Mouse (Mus musculus): Measurements from ENCODE around the gene Olfr1166. TPM values are rescaled to one million over a fixed set of nuclear protein-coding genes. Genes with fewer than 3 reads are reported as not detected.

Gene Olfr1166
- not detected in 2 replicates for polyA plus RNA-seq (2012; ENCODE audit: low replicate concordance)

DNA sequence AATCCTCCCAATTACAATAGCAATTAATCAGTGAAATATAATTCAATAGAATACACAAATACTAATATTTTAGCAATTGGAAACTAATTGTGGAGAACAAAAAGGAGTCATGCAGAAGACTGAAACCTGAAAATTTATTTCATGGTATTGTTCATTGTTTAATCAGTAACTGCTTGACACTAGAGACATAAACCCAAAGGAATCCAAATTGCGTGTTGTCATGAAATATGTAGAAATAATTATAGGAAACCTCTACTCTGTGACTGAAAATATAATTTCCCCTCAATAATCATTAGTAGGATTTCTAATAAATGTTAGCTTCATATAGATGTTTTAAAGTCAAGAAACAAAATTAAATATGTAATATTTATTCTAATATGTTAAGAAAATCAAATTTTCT, at the start of gene Olfr1166:
Gene Olfr1166, minus strand, starts transcription at position 101 of the 400 bp plus-strand sequence.

DNA sequence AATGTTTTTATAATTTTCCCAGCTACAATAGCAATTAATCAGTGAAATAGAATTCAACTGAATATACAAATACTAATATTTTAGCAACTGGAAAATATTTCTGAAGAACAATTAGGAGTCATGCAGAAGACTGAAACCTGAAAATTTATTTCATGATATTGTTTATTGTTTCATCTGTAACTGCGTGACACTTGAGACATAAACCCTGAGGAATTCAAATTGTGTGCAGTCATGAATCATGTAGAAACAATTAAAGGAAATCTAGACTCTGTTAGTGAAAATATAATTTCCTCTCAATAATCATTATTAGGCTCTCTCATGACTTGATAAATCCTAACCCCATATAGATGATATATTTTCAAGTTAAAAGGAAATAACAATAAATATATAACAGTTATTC, 27.0 kb upstream of the Olfr1166 start, which contains the start of gene Olfr1167:
Gene Olfr1167, minus strand, starts transcription at position 101 of the 400 bp plus-strand sequence.

DNA sequence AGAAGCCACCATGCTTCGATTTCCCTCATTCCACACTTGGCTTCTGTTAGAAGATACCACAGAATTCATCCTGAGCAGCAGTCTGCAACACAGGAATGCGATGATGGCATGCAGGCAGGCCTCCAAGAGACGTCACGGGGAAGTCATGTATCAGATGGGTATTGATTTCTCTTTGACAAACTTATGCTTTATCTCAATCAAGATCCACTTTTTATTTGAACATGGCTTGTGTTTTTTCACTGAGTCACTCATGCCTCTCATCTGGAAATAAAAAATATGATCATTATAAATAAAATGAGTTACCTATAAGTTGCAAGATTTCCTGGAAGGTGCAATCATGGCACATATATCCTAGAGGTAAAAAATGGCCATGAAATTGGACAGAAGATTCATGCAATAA, 34.2 kb downstream of the Olfr1166 start, which contains the start of gene Olfr1164:
Gene Olfr1164, minus strand, starts transcription at position 101 of the 400 bp plus-strand sequence.

Other genes starting within 250 kb of the Olfr1166 start
- not detected in 2 replicates for gene Olfr1153, start 233.3 kb downstream of the Olfr1166 start, polyA plus RNA-seq (2012; ENCODE audit: low replicate concordance)
- not detected in 2 replicates for gene Olfr1154, start 223.1 kb downstream of the Olfr1166 start, polyA plus RNA-seq (2012; ENCODE audit: low replicate concordance)
- not detected in 2 replicates for gene Olfr1155, start 183.1 kb downstream of the Olfr1166 start, polyA plus RNA-seq (2012; ENCODE audit: low replicate concordance)
- not detected in 2 replicates for gene Olfr1156, start 175.2 kb downstream of the Olfr1166 start, polyA plus RNA-seq (2012; ENCODE audit: low replicate concordance)
- not detected in 2 replicates for gene Olfr1157, start 160.0 kb downstream of the Olfr1166 start, polyA plus RNA-seq (2012; ENCODE audit: low replicate concordance)
- not detected in 2 replicates for gene Olfr74, start 153.6 kb downstream of the Olfr1166 start, polyA plus RNA-seq (2012; ENCODE audit: low replicate concordance)
- gene Olfr1158, start 138.2 kb downstream of the Olfr1166 start, polyA plus RNA-seq (2012; ENCODE audit: low replicate concordance), result not detected in 2 replicates
- gene Olfr1160, start 120.0 kb downstream of the Olfr1166 start, polyA plus RNA-seq (2012; ENCODE audit: low replicate concordance), result not detected in 2 replicates
- not detected in 2 replicates for gene Olfr1161, start 105.5 kb downstream of the Olfr1166 start, polyA plus RNA-seq (2012; ENCODE audit: low replicate concordance)
- gene Olfr73, start 90.6 kb downstream of the Olfr1166 start, polyA plus RNA-seq (2012; ENCODE audit: low replicate concordance), result not detected in 2 replicates
- gene Olfr1162, start 77.1 kb downstream of the Olfr1166 start, polyA plus RNA-seq (2012; ENCODE audit: low replicate concordance), result not detected in 2 replicates
- gene Olfr1163, start 56.4 kb downstream of the Olfr1166 start, polyA plus RNA-seq (2012; ENCODE audit: low replicate concordance), result not detected in 2 replicates
- not detected in 2 replicates for gene Olfr1164, start 34.3 kb downstream of the Olfr1166 start, polyA plus RNA-seq (2012; ENCODE audit: low replicate concordance)
- not detected in 2 replicates for gene Olfr1167, start 26.9 kb upstream of the Olfr1166 start, polyA plus RNA-seq (2012; ENCODE audit: low replicate concordance)
- not detected in 2 replicates for gene Olfr1168, start 53.6 kb upstream of the Olfr1166 start, polyA plus RNA-seq (2012; ENCODE audit: low replicate concordance)
- not detected in 2 replicates for gene Olfr1170, start 100.1 kb upstream of the Olfr1166 start, polyA plus RNA-seq (2012; ENCODE audit: low replicate concordance)
- gene Olfr1173, start 151.6 kb upstream of the Olfr1166 start, polyA plus RNA-seq (2012; ENCODE audit: low replicate concordance), result not detected in 2 replicates
- gene Olfr1174-ps, start 186.9 kb upstream of the Olfr1166 start, polyA plus RNA-seq (2012; ENCODE audit: low replicate concordance), result not detected in 2 replicates
- gene Olfr1175-ps, start 198.9 kb upstream of the Olfr1166 start, polyA plus RNA-seq (2012; ENCODE audit: low replicate concordance), result not detected in 2 replicates
- not detected in 2 replicates for gene Olfr1176, start 208.4 kb upstream of the Olfr1166 start, polyA plus RNA-seq (2012; ENCODE audit: low replicate concordance)
- gene Olfr1177-ps, start 218.2 kb upstream of the Olfr1166 start, polyA plus RNA-seq (2012; ENCODE audit: low replicate concordance), result not detected in 2 replicates

Measured in leukemia stem cell, adult 10-12 weeks (primary cell).